Mouse (Mus musculus) heart, adult 2 months (tissue): ENCODE measurements around the gene Gpr156. TPM values are rescaled to one million over a fixed set of nuclear protein-coding genes. Genes with fewer than 3 reads are reported as not detected.

Experiments
- DNase-seq, 2 experiments: peaks; one replicate each; pipeline ENCODE4 v3.0.0; 2021
- H3K27ac ChIP-seq: fragments of 200-600 bp; 2 replicates; pipeline ENCODE4 v1.8.1; 2022
- H3K27me3 ChIP-seq: fragments of 200-500 bp; 2 replicates; pipeline ENCODE4 v1.6.1; 2012; ENCODE audit warnings: mild to moderate bottlenecking, low read length, inconsistent platforms, mixed read lengths; ENCODE audit not compliant: control insufficient read depth, insufficient read depth
- H3K36me3 ChIP-seq: fragments of 200-500 bp; 2 replicates; pipeline ENCODE4 v1.6.1; 2012; ENCODE audit warnings: low read length, inconsistent platforms; ENCODE audit not compliant: control insufficient read depth, insufficient read depth
- H3K4me1 ChIP-seq: fragments of 200-500 bp; 2 replicates; pipeline ENCODE4 v1.6.1; 2011; ENCODE audit warnings: low read length; ENCODE audit not compliant: control insufficient read depth, insufficient read depth
- H3K4me3 ChIP-seq: fragments of 200-600 bp; 2 replicates; pipeline ENCODE4 v1.8.1; 2022
- H3K79me2 ChIP-seq: fragments of 200-500 bp; replicated peaks from 2 replicates; pipeline ENCODE4 v1.6.1; 2012; ENCODE audit warnings: mild to moderate bottlenecking, inconsistent platforms, low read length, moderate library complexity, mixed read lengths; ENCODE audit not compliant: control insufficient read depth, insufficient read depth
- H3K9ac ChIP-seq: fragments of 200-500 bp; 2 replicates; pipeline ENCODE4 v1.6.1; 2012; ENCODE audit warnings: low read depth, mild to moderate bottlenecking, control low read depth, inconsistent platforms, low read length, mixed read lengths
- CTCF ChIP-seq: fragments of 200-600 bp; IDR thresholded peaks from 2 replicates; pipeline ENCODE4 v1.8.1; 2022; ENCODE audit warnings: antibody characterized with exemption, mild to moderate bottlenecking, moderate library complexity
- EP300 ChIP-seq: fragments of 200-500 bp; IDR thresholded peaks from 2 replicates; pipeline ENCODE4 v1.6.1; 2011; ENCODE audit warnings: low read depth, low read length, control low read depth; ENCODE audit not compliant: insufficient read depth
- POLR2A ChIP-seq: fragments of 200-500 bp; IDR thresholded peaks from 2 replicates; pipeline ENCODE4 v1.6.1; 2011; ENCODE audit warnings: mild to moderate bottlenecking, low read depth, low read length, control low read depth; ENCODE audit not compliant: insufficient read depth
- WGBS: fragments of 180-500 bp; shearing (Covaris S2); methylation state at CpG from one replicate; pipeline ENCODE4 v1.1.7; 2018; 5-methylcytosine and 5-hydroxymethylcytosine counted together
- intact Hi-C: fragments of 180-260 bp; cut with DNase I; formaldehyde crosslinking; loops from one replicate; pipeline ENCODE4 v1.15.1; 2025
- polyA plus RNA-seq: library from polyadenylated mRNA; depleted of rRNA; stranded (reverse); fragments of >200 nt; gene quantifications from 2 replicates; pipeline ENCODE4 v1.2.3, GENCODE M21; 2012
- total RNA-seq, 2 experiments: library from RNA; stranded (reverse); gene quantifications; 2 replicates each; pipeline ENCODE4 v1.2.3; 2021

The Gpr156 gene
- total and polyA plus RNA-seq, 3 experiments: 0.02 to 0.07 TPM; not detected in 1

- no peak for DNase-seq
- Histone ChIP-seq H3K27me3 (no peaks in the 10 kb centered on the region), H3K4me1 (no peaks in the 10 kb centered on the region), H3K9ac (no peak overlapping the region), H3K4me3 (no peak overlapping the region), H3K36me3 (no peaks in the 10 kb centered on the region), H3K27ac (no peak overlapping the region), H3K79me2 (no peaks in the 10 kb centered on the region)
- TF ChIP-seq EP300 (no peak), POLR2A (no peak), CTCF (no peak)
- intact Hi-C loops: no loop called here
- 36% methylated on average over 7 of the region's 7 CpGs for WGBS
Observed at GRCm38 (mm10) chr16:37926087-37926486, 9.8 kb downstream of the Gpr156 start.

- Histone ChIP-seq H3K4me1 (no peaks in the 10 kb centered on the region), H3K27ac (no peak overlapping the region), H3K79me2 (no peaks in the 10 kb centered on the region), H3K27me3 (no peaks in the 10 kb centered on the region), H3K4me3 (no peak overlapping the region), H3K9ac (no peak overlapping the region), H3K36me3 (no peaks in the 10 kb centered on the region)
- TF ChIP-seq POLR2A (no peak), CTCF (no peak), EP300 (no peak)
- no peak for DNase-seq
- intact Hi-C loops: no loop called here
- 68% methylated on average over 4 of the region's 4 CpGs for WGBS
Observed at GRCm38 (mm10) chr16:37927117-37927516, 10.8 kb downstream of the Gpr156 start.

GRCm38 (mm10) chr16:37929006-37929405, 12.7 kb downstream of the Gpr156 start:
- Histone ChIP-seq H3K9ac (no peak overlapping the region), H3K4me3 (no peak overlapping the region), H3K79me2 (no peaks in the 10 kb centered on the region), H3K27ac (no peak overlapping the region), H3K4me1 (no peaks in the 10 kb centered on the region), H3K36me3 (no peaks in the 10 kb centered on the region), H3K27me3 (no peaks in the 10 kb centered on the region)
- TF ChIP-seq EP300: no peak
- no peak for TF ChIP-seq CTCF
- TF ChIP-seq POLR2A: no peak
- intact Hi-C loops: no loop called here
- no peak for DNase-seq
- 70% methylated on average over 2 of the region's 2 CpGs for WGBS

DNA sequence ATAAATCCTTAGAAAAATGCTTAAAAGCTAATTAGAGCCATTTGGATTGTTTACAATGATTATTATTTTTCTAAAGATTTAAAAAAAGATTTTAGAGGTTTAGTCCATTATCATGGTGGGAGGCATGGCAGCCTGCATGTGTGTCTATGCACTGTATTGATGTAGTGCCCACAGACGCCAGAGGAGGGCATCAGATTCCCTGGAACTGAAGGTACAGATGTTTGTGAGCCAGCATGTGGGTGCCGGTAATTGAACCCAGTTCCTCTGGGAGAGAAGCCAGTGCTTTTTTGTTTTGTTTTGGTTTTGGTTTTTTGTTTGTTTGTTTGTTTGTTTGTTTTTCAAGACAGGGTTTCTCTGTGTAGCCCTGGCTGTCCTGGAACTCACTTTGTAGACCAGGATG, 13.3 kb downstream of the Gpr156 start:
- Histone ChIP-seq H3K79me2 (no peaks in the 10 kb centered on the region), H3K27me3 (no peaks in the 10 kb centered on the region), H3K27ac (no peak overlapping the region), H3K4me3 (no peak overlapping the region), H3K36me3 (no peaks in the 10 kb centered on the region), H3K4me1 (no peaks in the 10 kb centered on the region), H3K9ac (no peak overlapping the region)
- intact Hi-C loops: no loop called here
- no peak for DNase-seq
- no peak for TF ChIP-seq EP300
- no peak for TF ChIP-seq CTCF
- TF ChIP-seq POLR2A: no peak
- WGBS: 87% methylated on average over 2 of the region's 2 CpGs

GRCm38 (mm10) chr16:37934932-37935331, 18.6 kb downstream of the Gpr156 start:
- intact Hi-C loops: no loop called here
- DNase-seq: no peak
- Histone ChIP-seq H3K36me3 (no peaks in the 10 kb centered on the region), H3K27me3 (no peaks in the 10 kb centered on the region), H3K9ac (no peak overlapping the region), H3K4me3 (no peak overlapping the region), H3K4me1 (no peaks in the 10 kb centered on the region), H3K79me2 (no peaks in the 10 kb centered on the region), H3K27ac (no peak overlapping the region)
- TF ChIP-seq POLR2A (no peak), CTCF (peak; percentile 28; the same call in 1 of the 2 replicates)
- WGBS: 93% methylated on average over 2 of the region's 2 CpGs

DNA sequence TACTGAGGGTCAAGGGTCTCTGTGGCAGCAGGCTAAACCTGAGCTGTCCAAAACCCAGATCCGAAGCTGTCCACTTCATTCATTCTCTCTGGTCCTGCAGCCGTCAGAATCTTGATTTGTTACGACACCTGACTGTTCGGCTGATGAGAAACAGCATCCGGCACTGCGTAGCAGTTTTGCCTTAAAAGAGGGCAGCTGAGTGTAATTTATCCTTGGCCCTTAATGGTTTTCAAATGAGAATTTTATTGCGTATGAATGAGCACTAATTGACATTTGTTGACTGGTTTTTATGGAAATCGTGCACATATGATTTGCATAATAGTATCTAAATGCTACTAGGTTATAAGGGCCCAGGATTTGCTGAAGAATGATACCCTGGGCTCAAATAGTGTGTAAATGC, 21.0 kb downstream of the Gpr156 start:
- TF ChIP-seq POLR2A (no peak), CTCF (no peak)
- Histone ChIP-seq H3K27ac (no peak overlapping the region), H3K4me1 (no peaks in the 10 kb centered on the region), H3K27me3 (no peaks in the 10 kb centered on the region), H3K36me3 (no peaks in the 10 kb centered on the region), H3K9ac (no peak overlapping the region), H3K4me3 (no peak overlapping the region), H3K79me2 (no peaks in the 10 kb centered on the region)
- WGBS: 90% methylated on average over 8 of the region's 8 CpGs
- DNase-seq: no peak
- intact Hi-C loops: no loop called here
